Mouse (Mus musculus) midbrain, embryonic 13.5 days (tissue): ENCODE data around the gene Tmem213. TPM values are rescaled to one million over a fixed set of nuclear protein-coding genes. Genes with fewer than 3 reads are reported as not detected.

Experiments used
- ATAC-seq: fragments of 200-750 bp; cut with Nextera tagmentation; 2 replicates; pipeline ENCODE4 v1.8.0; 2017; ENCODE audit warnings: mild to moderate bottlenecking, moderate TSS enrichment, moderate library complexity
- H3K27ac ChIP-seq: fragments of 300-500 bp; sonication (generic); 2 replicates; pipeline ENCODE4 v1.5.1; 2015; ENCODE audit warnings: inconsistent platforms, mild to moderate bottlenecking, moderate library complexity
- H3K27me3 ChIP-seq: fragments of 300-500 bp; sonication (generic); 2 replicates; pipeline ENCODE4 v1.6.1; 2015; ENCODE audit warnings: mild to moderate bottlenecking, inconsistent platforms
- H3K36me3 ChIP-seq: fragments of 300-500 bp; sonication (generic); 2 replicates; pipeline ENCODE4 v1.6.1; 2015; ENCODE audit warnings: mild to moderate bottlenecking, inconsistent platforms
- H3K4me1 ChIP-seq: fragments of 300-500 bp; sonication (generic); replicated peaks from 2 replicates; pipeline ENCODE4 v1.6.1; 2015; ENCODE audit warnings: inconsistent platforms
- H3K4me2 ChIP-seq: fragments of 300-500 bp; sonication (generic); replicated peaks from 2 replicates; pipeline ENCODE4 v1.6.1; 2015; ENCODE audit warnings: moderate library complexity, mild to moderate bottlenecking, inconsistent platforms
- H3K4me3 ChIP-seq: fragments of 300-500 bp; sonication (generic); replicated peaks from 2 replicates; pipeline ENCODE4 v1.5.1; 2015; ENCODE audit warnings: mild to moderate bottlenecking, inconsistent platforms
- H3K9ac ChIP-seq: fragments of 300-500 bp; sonication (generic); replicated peaks from 2 replicates; pipeline ENCODE4 v1.6.1; 2015; ENCODE audit warnings: mild to moderate bottlenecking, inconsistent platforms
- H3K9me3 ChIP-seq: fragments of 300-500 bp; sonication (generic); 2 replicates; pipeline ENCODE4 v1.6.1; 2016; ENCODE audit warnings: mild to moderate bottlenecking, inconsistent platforms
- WGBS: fragments of 180-500 bp; shearing (Covaris S2); methylation state at CpG from one replicate; pipeline ENCODE4 v1.1.7; 2015; 5-methylcytosine and 5-hydroxymethylcytosine counted together
- polyA plus RNA-seq: library from polyadenylated mRNA; unstranded; fragments of >200 nt; fragmentation: Nextera tagmentation; extraction: Ambion mirVana; gene quantifications from 2 replicates; pipeline ENCODE4 v1.2.1, GENCODE M21; 2015

The Tmem213 gene
- 0.27 TPM in 1 of 2 replicates, not detected in the other for polyA plus RNA-seq

DNA sequence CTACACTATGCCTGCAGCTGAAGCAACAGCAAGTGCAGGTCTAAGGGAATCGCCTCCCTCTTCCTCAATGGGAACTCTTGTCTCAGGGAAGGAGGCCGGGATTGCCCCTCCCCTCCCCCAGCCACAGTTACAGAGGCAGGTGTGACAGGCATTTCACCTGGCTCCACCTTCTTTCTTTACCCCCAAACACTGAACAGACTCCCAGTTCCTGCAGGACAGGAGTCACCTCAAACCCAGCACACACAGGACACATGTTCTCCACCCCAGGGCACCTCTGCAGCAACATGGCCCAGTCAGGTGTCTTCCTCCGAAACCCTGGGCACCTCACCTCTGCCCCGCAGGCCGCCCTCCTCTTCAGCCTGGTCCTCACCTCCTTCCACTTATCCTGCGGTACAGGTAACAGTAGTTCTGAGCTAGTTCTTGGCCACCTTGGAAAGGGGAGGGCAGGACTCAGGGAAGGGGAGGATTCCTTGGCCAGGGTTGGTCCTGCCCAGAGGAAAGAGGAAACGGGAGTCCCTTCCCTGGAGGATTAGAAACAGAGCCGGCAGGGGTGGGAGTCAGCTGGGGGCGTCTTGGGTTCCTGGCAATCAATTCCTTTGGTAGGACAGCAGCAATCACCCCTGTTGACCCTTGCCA, at the start of gene Tmem213:
Gene Tmem213, plus strand, starts transcription at position 96 of the 636 bp plus-strand sequence.
- no peaks in the 10 kb centered on the region for H3K9me3 ChIP-seq
- no peak within 1 kb of the TSS for H3K9ac ChIP-seq
- WGBS: 27% methylated on average over 9 of the region's 9 CpGs
- peak; percentile 37; the same call in 1 of the 2 replicates for ATAC-seq
- H3K36me3 ChIP-seq: no peaks in the 10 kb centered on the region
- H3K4me3 ChIP-seq: no peak within 1 kb of the TSS
- 0 out of 2 replicates have a peak, but pooled peaks cover 7% of the 10 kb centered on the region for H3K4me1 ChIP-seq
- no peak within 1 kb of the TSS for H3K4me2 ChIP-seq
- H3K27ac ChIP-seq: no peak within 1 kb of the TSS
- no peaks in the 10 kb centered on the region for H3K27me3 ChIP-seq

DNA sequence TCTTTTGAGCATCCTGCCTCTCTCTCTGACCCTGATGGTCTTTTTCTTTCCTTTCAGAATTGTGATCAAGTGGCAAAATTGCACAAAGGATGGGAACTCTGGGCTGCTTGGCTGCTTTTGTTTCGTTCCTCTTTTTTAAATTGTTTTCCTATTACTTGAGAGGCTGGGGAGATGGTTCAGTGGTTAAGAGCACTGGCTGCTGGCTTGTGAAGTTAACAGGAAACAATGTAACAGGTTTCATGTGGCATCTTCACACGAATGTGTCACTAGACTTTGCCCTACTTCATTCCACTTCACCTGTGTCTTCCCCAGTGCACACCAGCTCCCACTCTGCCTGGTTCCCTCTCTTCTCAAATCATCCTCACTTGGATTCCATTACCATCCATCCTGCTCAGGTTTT, 44.4 kb upstream of the Tmem213 start:
- H3K27me3 ChIP-seq: no peaks in the 10 kb centered on the region
- ATAC-seq: no peak
- no peak overlapping the region for H3K4me2 ChIP-seq
- peaks cover 9% of the 10 kb centered on the region for H3K4me1 ChIP-seq
- WGBS: 83% methylated on average over 2 of the region's 2 CpGs
- no peak overlapping the region for H3K27ac ChIP-seq
- H3K36me3 ChIP-seq: no peaks in the 10 kb centered on the region
- H3K9ac ChIP-seq: no peak overlapping the region
- H3K9me3 ChIP-seq: peaks cover 3% of the 10 kb centered on the region; the same call in 1 of the 2 replicates
- no peak overlapping the region for H3K4me3 ChIP-seq

- Histone ChIP-seq H3K9ac (no peak overlapping the region), H3K36me3 (no peaks in the 10 kb centered on the region), H3K27ac (no peak overlapping the region), H3K4me3 (no peak overlapping the region), H3K9me3 (peaks cover 3% of the 10 kb centered on the region; the same call in 1 of the 2 replicates), H3K4me2 (no peak overlapping the region), H3K27me3 (no peaks in the 10 kb centered on the region), H3K4me1 (peaks cover 9% of the 10 kb centered on the region)
- WGBS: 74% methylated on average over 3 of the region's 3 CpGs
- no peak for ATAC-seq
These were observed 43.9 kb upstream of the Tmem213 start for GRCm38 (mm10) chr6:38065122-38065500.

DNA sequence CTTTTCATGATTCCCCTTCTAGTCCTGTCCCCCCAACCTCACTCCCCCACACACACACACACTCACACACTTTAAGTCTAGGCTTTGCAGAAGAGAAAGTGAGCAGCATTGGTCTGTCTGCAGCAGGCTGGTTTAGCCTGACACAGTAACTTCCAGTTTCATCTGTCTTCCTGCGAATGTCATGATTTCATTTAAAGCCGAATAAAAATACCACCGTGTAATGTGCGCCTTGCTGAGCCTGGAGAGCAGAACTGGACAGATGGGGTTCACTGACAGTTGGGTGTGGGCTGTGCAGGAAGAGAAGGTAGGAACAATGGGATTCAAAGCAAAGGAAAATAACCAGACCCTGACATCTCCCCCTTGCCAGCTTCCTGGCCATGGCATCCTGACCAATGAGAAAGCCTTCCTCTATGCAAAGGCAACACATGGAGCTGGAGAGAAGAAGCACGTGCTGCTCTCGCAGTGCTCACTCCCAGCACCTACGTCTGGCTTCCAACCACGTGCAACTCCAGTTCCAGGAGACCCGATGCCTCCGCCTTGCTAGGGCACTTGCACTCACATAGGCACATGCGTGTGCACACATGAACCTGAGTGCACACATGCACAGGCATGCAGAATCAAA, 43.4 kb upstream of the Tmem213 start:
- no peaks in the 10 kb centered on the region for H3K27me3 ChIP-seq
- H3K9ac ChIP-seq: no peak overlapping the region
- H3K4me1 ChIP-seq: peaks cover 9% of the 10 kb centered on the region
- no peak overlapping the region for H3K4me3 ChIP-seq
- H3K36me3 ChIP-seq: no peaks in the 10 kb centered on the region
- no peak overlapping the region for H3K27ac ChIP-seq
- 77% methylated on average over 11 of the region's 11 CpGs for WGBS
- ATAC-seq: peak; percentile 77
- H3K4me2 ChIP-seq: no peak overlapping the region
- peaks cover 3% of the 10 kb centered on the region; the same call in 1 of the 2 replicates for H3K9me3 ChIP-seq

- no peak overlapping the region for H3K27ac ChIP-seq
- H3K27me3 ChIP-seq: no peaks in the 10 kb centered on the region
- no peak overlapping the region for H3K9ac ChIP-seq
- H3K4me3 ChIP-seq: no peak overlapping the region
- H3K4me2 ChIP-seq: no peak overlapping the region
- 4% methylated on average over 5 of the region's 5 CpGs for WGBS
- peaks cover 3% of the 10 kb centered on the region; the same call in 1 of the 2 replicates for H3K9me3 ChIP-seq
- no peaks in the 10 kb centered on the region for H3K36me3 ChIP-seq
- H3K4me1 ChIP-seq: peaks cover 9% of the 10 kb centered on the region
- peak; percentile 95 for ATAC-seq
These were observed 42.8 kb upstream of the Tmem213 start for GRCm38 (mm10) chr6:38066215-38066614.

DNA sequence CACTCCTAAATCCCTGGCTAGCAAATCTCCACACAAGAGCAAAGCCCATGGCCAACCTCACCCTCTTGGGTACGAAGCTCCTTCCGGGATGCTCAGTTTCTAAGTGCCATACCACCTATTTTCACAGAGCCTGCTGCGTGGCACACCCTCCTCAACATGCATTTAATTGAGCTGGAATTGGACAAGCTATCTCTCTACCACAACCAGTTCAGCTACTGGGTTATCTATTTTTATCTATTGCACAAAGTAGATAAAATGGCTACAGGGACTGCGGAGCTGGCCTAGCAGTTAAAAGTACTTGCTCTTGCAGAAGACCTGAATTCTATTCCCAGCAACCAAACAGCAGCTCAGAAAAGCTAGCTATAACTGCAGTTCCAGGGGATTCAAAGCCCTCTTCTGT, 37.8 kb upstream of the Tmem213 start:
- Histone ChIP-seq H3K36me3 (no peaks in the 10 kb centered on the region), H3K4me1 (peaks cover under 1% of the 10 kb centered on the region; the same call in 1 of the 2 replicates), H3K27ac (no peak overlapping the region), H3K4me2 (no peak overlapping the region), H3K27me3 (no peaks in the 10 kb centered on the region), H3K4me3 (no peak overlapping the region), H3K9me3 (no peaks in the 10 kb centered on the region), H3K9ac (no peak overlapping the region)
- WGBS: 94% methylated on average over 4 of the region's 4 CpGs
- ATAC-seq: no peak

DNA sequence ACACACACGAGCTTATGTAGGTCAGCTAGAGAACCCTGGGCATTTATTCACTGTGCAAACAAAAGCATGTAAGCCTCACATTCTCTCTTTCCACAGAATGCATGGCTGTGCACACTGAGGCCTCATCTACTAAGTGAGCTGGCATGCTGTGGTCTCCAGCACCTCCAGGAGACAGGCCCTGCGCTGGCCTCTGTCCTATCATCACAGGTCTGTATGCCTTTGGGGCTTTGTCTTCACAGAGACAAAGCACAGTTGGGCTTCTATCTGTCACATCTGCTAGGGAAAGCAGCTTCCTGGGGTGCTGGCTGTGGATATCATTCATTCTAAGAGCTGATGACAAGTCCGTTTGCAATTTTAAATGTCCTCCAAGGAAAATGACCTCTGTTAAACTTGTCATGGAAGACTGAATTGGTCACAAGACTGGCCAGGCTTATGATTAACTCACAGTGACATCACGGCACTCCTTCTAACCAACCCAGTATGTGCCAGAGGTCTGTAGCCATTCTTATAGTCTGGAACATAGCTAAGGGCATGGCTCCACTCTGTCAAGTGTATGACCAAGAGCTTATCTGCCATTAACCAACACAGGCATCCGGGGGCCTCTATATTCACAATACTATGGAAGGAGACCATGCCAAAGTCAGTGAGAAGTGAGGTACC, 36.8 kb upstream of the Tmem213 start:
- WGBS: 78% methylated on average over 5 of the region's 5 CpGs
- H3K27ac ChIP-seq: no peak overlapping the region
- H3K9ac ChIP-seq: no peak overlapping the region
- H3K9me3 ChIP-seq: no peaks in the 10 kb centered on the region
- no peak for ATAC-seq
- H3K27me3 ChIP-seq: no peaks in the 10 kb centered on the region
- H3K4me2 ChIP-seq: no peak overlapping the region
- no peak overlapping the region for H3K4me3 ChIP-seq
- no peaks in the 10 kb centered on the region for H3K4me1 ChIP-seq
- H3K36me3 ChIP-seq: no peaks in the 10 kb centered on the region

DNA sequence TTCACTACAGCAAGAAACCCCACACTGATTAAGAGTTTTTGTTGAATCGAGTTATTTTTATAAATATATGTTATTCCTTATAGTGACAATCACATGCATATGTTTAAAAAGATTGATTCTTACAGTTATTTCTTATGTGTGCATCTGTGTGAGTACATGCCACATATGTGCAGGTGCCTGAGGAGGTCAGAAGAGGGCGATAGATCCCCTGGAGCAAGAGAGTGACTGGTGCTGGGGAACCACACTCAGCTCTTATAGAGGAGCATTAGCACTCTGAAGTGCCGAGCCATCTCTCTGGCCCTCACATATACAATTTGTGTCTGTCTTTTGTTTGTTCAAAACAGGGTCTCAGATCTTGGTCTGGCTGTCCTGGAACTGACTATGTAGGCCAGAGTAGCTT, 35.5 kb upstream of the Tmem213 start:
- H3K4me2 ChIP-seq: no peak overlapping the region
- H3K27ac ChIP-seq: no peak overlapping the region
- no peaks in the 10 kb centered on the region for H3K27me3 ChIP-seq
- no peaks in the 10 kb centered on the region for H3K9me3 ChIP-seq
- H3K9ac ChIP-seq: no peak overlapping the region
- ATAC-seq: no peak
- 87% methylated on average over 3 of the region's 3 CpGs for WGBS
- no peaks in the 10 kb centered on the region for H3K4me1 ChIP-seq
- H3K36me3 ChIP-seq: no peaks in the 10 kb centered on the region
- H3K4me3 ChIP-seq: no peak overlapping the region

GRCm38 (mm10) chr6:38080364-38080763, 28.7 kb upstream of the Tmem213 start:
- H3K9me3 ChIP-seq: no peaks in the 10 kb centered on the region
- H3K36me3 ChIP-seq: no peaks in the 10 kb centered on the region
- no peaks in the 10 kb centered on the region for H3K4me1 ChIP-seq
- H3K27me3 ChIP-seq: no peaks in the 10 kb centered on the region
- H3K4me3 ChIP-seq: no peak overlapping the region
- H3K9ac ChIP-seq: no peak overlapping the region
- no peak overlapping the region for H3K4me2 ChIP-seq
- no peak overlapping the region for H3K27ac ChIP-seq
- 59% methylated on average over 4 of the region's 4 CpGs for WGBS
- no peak for ATAC-seq

- 60% methylated on average over 11 of the region's 11 CpGs for WGBS
These were observed 27.2 kb upstream of the Tmem213 start for GRCm38 (mm10) chr6:38081727-38082341.

GRCm38 (mm10) chr6:38083204-38083603, 25.9 kb upstream of the Tmem213 start:
- ATAC-seq: no peak
- WGBS: 39% methylated on average over 4 of the region's 4 CpGs
- Histone ChIP-seq H3K9me3 (no peaks in the 10 kb centered on the region), H3K9ac (no peak overlapping the region), H3K27ac (no peak overlapping the region), H3K27me3 (no peaks in the 10 kb centered on the region), H3K4me2 (no peak overlapping the region), H3K4me1 (no peaks in the 10 kb centered on the region), H3K36me3 (no peaks in the 10 kb centered on the region), H3K4me3 (no peak overlapping the region)

More at GRCm38 (mm10) chr6:38081727-38082341, 27.2 kb upstream of the Tmem213 start:
- Histone ChIP-seq H3K9me3 (no peaks in the 10 kb centered on the region), H3K4me1 (no peaks in the 10 kb centered on the region), H3K27ac (no peak overlapping the region), H3K9ac (no peak overlapping the region), H3K27me3 (no peaks in the 10 kb centered on the region), H3K4me3 (no peak overlapping the region), H3K36me3 (no peaks in the 10 kb centered on the region), H3K4me2 (no peak overlapping the region)
- no peak for ATAC-seq
